In genomic region chr8:123451747-123452146, GRCm38 (mm10) we compare ENCODE assay signal across 7 mouse cellular contexts. TPM values are rescaled to one million over a fixed set of nuclear protein-coding genes. Genes with fewer than 3 reads are reported as not detected.
"Had no signal": no experiment of that assay in that cellular context is flagged by ENCODE, and none has a peak within 500 bp of the region (broad histone marks: within the 10 kb centered on the region; RNA-seq: fewer than 3 reads in every experiment).

No protein-coding gene starts in this region.

RNA-seq across cellular contexts. Expression of gene Tubb3, which starts 40.5 kb away (rescaled TPM):
- total RNA-seq: neutrophil, adult 5-6 weeks had no signal

RNA-seq across cellular contexts. Expression of gene Mc1r, which starts 44.8 kb away (rescaled TPM):
- total RNA-seq: neutrophil, adult 5-6 weeks had no signal
- polyA plus RNA-seq: small intestine, adult 2 months; spleen, adult 2 months; stomach, embryonic 15.5 days; stomach, embryonic 16.5 days; stomach, postnatal 0 days; urinary bladder, adult 2 months had no signal
